In genomic region chr15:40475659-40476355, GRCm38 (mm10) we compare ENCODE assay signal across 9 mouse cellular contexts.
A peak's percentile ranks its signal among the peaks of the same experiment; 100 is the strongest.
DNase-seq lines count a peak whose midpoint lies in the region; ATAC-seq and TF ChIP-seq lines count a peak whose summit lies in the region.
"Had no signal": no experiment of that assay in that cellular context is flagged by ENCODE, and none has a peak within 500 bp of the region (broad histone marks: within the 10 kb centered on the region; RNA-seq: fewer than 3 reads in every experiment).

No protein-coding gene starts in this region.

- no peaks in the 10 kb centered on the region for H3K4me1 ChIP-seq in kidney, adult 2 months (ENCODE audit: control insufficient read depth, insufficient read depth, low read length)
- peaks cover 9% of the 10 kb centered on the region for H3K4me1 ChIP-seq in forebrain, embryonic 16.5 days (replicated peaks; ENCODE audit: control insufficient read depth, insufficient read depth, low read length)
- H3K4me1 ChIP-seq in intestine, embryonic 15.5 days (replicated peaks): no peaks in the 10 kb centered on the region
- H3K4me1 ChIP-seq: megakaryocyte, embryonic 14.5 days had no signal

- no peak for ATAC-seq in forebrain, embryonic 16.5 days
- no peak for ATAC-seq in intestine, embryonic 15.5 days
- no peak for ATAC-seq in erythroid progenitor cell, adult 5-6 weeks (replicated peaks; ENCODE audit: low FRiP score, poor library complexity, severe bottlenecking)

- no peak overlapping the region for H3K4me3 ChIP-seq in kidney, adult 2 months (ENCODE audit: insufficient read depth, low read depth, low read length)
- no peak overlapping the region for H3K4me3 ChIP-seq in forebrain, embryonic 16.5 days (replicated peaks; ENCODE audit: low read length)
- H3K4me3 ChIP-seq in intestine, embryonic 15.5 days (replicated peaks): no peak overlapping the region
- no peak overlapping the region for H3K4me3 ChIP-seq in gastrocnemius, adult 2 months
- H3K4me3 ChIP-seq: megakaryocyte, embryonic 14.5 days had no signal

- H3K36me3 ChIP-seq in kidney, adult 2 months (ENCODE audit: control insufficient read depth, insufficient read depth, low read length): no peaks in the 10 kb centered on the region
- H3K36me3 ChIP-seq in forebrain, embryonic 16.5 days (ENCODE audit: control insufficient read depth, insufficient read depth): no peaks in the 10 kb centered on the region
- no peaks in the 10 kb centered on the region for H3K36me3 ChIP-seq in intestine, embryonic 15.5 days

- 42% methylated on average over 7 of the region's 7 CpGs for WGBS in kidney, adult 2 months
- 53% methylated on average over 7 of the region's 7 CpGs for WGBS in forebrain, embryonic 16.5 days
- WGBS in intestine, embryonic 15.5 days: 39% methylated on average over 7 of the region's 7 CpGs

- DNase-seq in kidney, adult 2 months: peak; percentile 10
- no peak for DNase-seq in kidney, adult 18-20 months
- DNase-seq in brain, adult 2 months (ENCODE audit: low read depth, low spot score): peak; percentile 88
- DNase-seq in lung, postnatal 14 days: peak; percentile 6
- no peak for DNase-seq in gastrocnemius, adult 2 months

- H3K4me2 ChIP-seq in forebrain, embryonic 16.5 days (ENCODE audit: low read length): peak overlapping the region; percentile 17; the same call in 1 of the 2 replicates
- H3K4me2 ChIP-seq in intestine, embryonic 15.5 days (replicated peaks): no peak overlapping the region

- TF ChIP-seq CTCF in kidney, adult 2 months (conservative IDR thresholded peaks at IDR 0.05; ENCODE audit: insufficient read depth, insufficient read length, low read depth, low read length): no peak
- TF ChIP-seq CTCF in gastrocnemius, adult 2 months (IDR thresholded peaks at IDR 0.05): no peak

- H3K9me3 ChIP-seq in forebrain, embryonic 16.5 days (ENCODE audit: control insufficient read depth, low read length): no peaks in the 10 kb centered on the region
- no peaks in the 10 kb centered on the region for H3K9me3 ChIP-seq in intestine, embryonic 15.5 days
- H3K9me3 ChIP-seq: megakaryocyte, embryonic 14.5 days had no signal

- TF ChIP-seq POLR2A in kidney, adult 2 months (IDR thresholded peaks at IDR 0.05; ENCODE audit: low read depth, low read length): no peak

- H3K27ac ChIP-seq in kidney, adult 2 months (ENCODE audit: insufficient read depth, low read depth, low read length): no peak overlapping the region
- no peak overlapping the region for H3K27ac ChIP-seq in forebrain, embryonic 16.5 days (ENCODE audit: low read length)
- no peak overlapping the region for H3K27ac ChIP-seq in intestine, embryonic 15.5 days
- no peak overlapping the region for H3K27ac ChIP-seq in gastrocnemius, adult 2 months

- no peaks in the 10 kb centered on the region for H3K27me3 ChIP-seq in kidney, adult 2 months (replicated peaks; ENCODE audit: control insufficient read depth, insufficient read depth, low read length)
- no peaks in the 10 kb centered on the region for H3K27me3 ChIP-seq in forebrain, embryonic 16.5 days (replicated peaks; ENCODE audit: control insufficient read depth, insufficient read depth, low read length)
- no peaks in the 10 kb centered on the region for H3K27me3 ChIP-seq in intestine, embryonic 15.5 days (replicated peaks)
- H3K27me3 ChIP-seq: megakaryocyte, embryonic 14.5 days had no signal

- no peak overlapping the region for H3K9ac ChIP-seq in forebrain, embryonic 16.5 days (replicated peaks; ENCODE audit: low read depth, low read length)
- no peak overlapping the region for H3K9ac ChIP-seq in intestine, embryonic 15.5 days

- intact Hi-C loops in gastrocnemius, adult 2 months (cut with DNase I): no loop called here

Comparison
In these comparisons a context has a peak if more than half of its experiments do, and no peak if none do; other contexts are left out.
1. DNase-seq: peak in kidney, adult 2 months (single experiment), brain, adult 2 months (single experiment) and lung, postnatal 14 days (single experiment); none in kidney, adult 18-20 months (single experiment) and gastrocnemius, adult 2 months (single experiment).